1 mouse cellular context compared by ENCODE assay signal in the genomic region with DNA sequence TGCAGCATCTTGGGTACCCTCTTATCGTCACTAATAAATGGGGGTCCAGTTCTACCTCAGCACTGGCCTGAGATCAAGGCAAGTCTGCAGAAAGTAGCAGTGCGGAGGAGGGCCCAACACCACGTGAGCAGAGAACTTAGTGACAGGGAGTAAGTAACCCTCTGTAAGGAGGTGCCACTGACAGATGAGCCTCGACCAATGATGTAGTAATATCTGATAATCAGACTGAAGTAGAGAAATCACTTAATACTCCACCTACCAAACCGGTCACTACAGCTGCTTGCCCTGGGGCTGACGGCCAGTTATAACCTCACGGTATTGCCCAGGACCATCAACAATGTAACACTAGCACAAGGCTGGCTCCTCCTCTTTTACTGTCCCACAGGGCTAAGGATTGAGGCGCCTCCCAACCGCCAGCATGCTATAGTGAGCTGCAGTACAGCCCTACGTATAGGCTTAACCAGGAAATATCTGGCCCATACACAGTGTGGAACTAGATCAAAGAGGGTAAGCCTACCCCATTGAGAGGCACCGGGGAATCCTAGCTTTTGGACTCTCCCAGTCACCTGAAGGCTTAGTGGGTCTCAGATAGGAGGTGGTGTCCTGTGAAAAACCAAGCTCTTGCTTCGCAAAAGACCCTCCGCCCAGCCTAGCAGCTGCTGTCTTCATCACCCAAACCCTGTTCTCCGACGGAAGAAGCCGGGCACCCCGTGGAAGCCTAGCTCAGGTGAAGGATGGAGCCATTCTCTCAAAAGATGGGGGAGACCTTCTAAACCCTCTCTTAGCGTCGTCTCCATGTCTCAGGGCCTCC.
TF ChIP-seq lines count a peak whose summit lies in the region.

No protein-coding gene starts in this region.

TF ChIP-seq in CH12.LX, 34 proteins besides CTCF, POLR2A, EP300 and RAD21 (continued from another document):
- no peak for TF ChIP-seq ZKSCAN1 (IDR thresholded peaks at IDR 0.05; ENCODE audit: borderline replicate concordance, low read depth, low read length)
- TF ChIP-seq E2F4 (IDR thresholded peaks at IDR 0.05; ENCODE audit: insufficient replicate concordance, low read depth, low read length): no peak
- no peak for TF ChIP-seq GABPA (IDR thresholded peaks at IDR 0.05; ENCODE audit: insufficient replicate concordance, low read depth, low read length)
- no peak for TF ChIP-seq NELFE (IDR thresholded peaks at IDR 0.05; ENCODE audit: low read depth, low read length)
- no peak for TF ChIP-seq SMC3 (IDR thresholded peaks at IDR 0.05; ENCODE audit: low read depth, low read length)
- TF ChIP-seq KAT2A (IDR thresholded peaks at IDR 0.05; ENCODE audit: insufficient replicate concordance, low read length): no peak
